Mouse (Mus musculus) heart, adult 2 months (tissue): ENCODE measurements at regions not wholly inside any gene's neighbourhood (a gene's known extent, or its start where the extent isn't known, plus 50 kb on each side); places are given as distances from the start of the nearest gene placed in this dataset.

Source experiments
- CTCF ChIP-seq: fragments of 200-600 bp; IDR thresholded peaks from 2 replicates; pipeline ENCODE4 v1.8.1; 2022; ENCODE audit warnings: antibody characterized with exemption, mild to moderate bottlenecking, moderate library complexity
- POLR2A ChIP-seq: fragments of 200-500 bp; IDR thresholded peaks from 2 replicates; pipeline ENCODE4 v1.6.1; 2011; ENCODE audit warnings: mild to moderate bottlenecking, low read depth, low read length, control low read depth; ENCODE audit not compliant: insufficient read depth

- TF ChIP-seq POLR2A (no peak), CTCF (no peak)
Observed at GRCm38 (mm10) chr13:51912477-51912876, 66.0 kb downstream of the Gadd45g start.
